Mouse (Mus musculus) intestine, postnatal 0 days (tissue): Measurements from ENCODE around the gene Usp16. TPM values are rescaled to one million over a fixed set of nuclear protein-coding genes. Genes with fewer than 3 reads are reported as not detected.

ENCODE experiments used
- ATAC-seq: fragments of 200-750 bp; cut with Nextera tagmentation; 2 replicates; pipeline ENCODE4 v1.8.0; 2017; ENCODE audit warnings: mild to moderate bottlenecking, moderate TSS enrichment, moderate library complexity
- H3K27ac ChIP-seq: fragments of 300-500 bp; sonication (generic); 2 replicates; pipeline ENCODE4 v1.5.1; 2014; ENCODE audit warnings: mild to moderate bottlenecking, low read depth, low read length, moderate library complexity
- H3K27me3 ChIP-seq: fragments of 300-500 bp; sonication (generic); replicated peaks from 2 replicates; pipeline ENCODE4 v1.6.1; 2014; ENCODE audit warnings: low read length, mixed read lengths; ENCODE audit not compliant: control insufficient read depth, insufficient read depth
- H3K36me3 ChIP-seq: fragments of 300-500 bp; sonication (generic); 2 replicates; pipeline ENCODE4 v1.6.1; 2014; ENCODE audit warnings: mild to moderate bottlenecking, moderate library complexity; ENCODE audit not compliant: control insufficient read depth, insufficient read depth
- H3K4me1 ChIP-seq: fragments of 300-500 bp; sonication (generic); replicated peaks from 2 replicates; pipeline ENCODE4 v1.6.1; 2014; ENCODE audit warnings: antibody characterized with exemption, low read length, mixed read lengths; ENCODE audit not compliant: control insufficient read depth, insufficient read depth
- H3K4me2 ChIP-seq: fragments of 300-500 bp; sonication (generic); replicated peaks from 2 replicates; pipeline ENCODE4 v1.6.1; 2014; ENCODE audit warnings: low read depth, mild to moderate bottlenecking, moderate library complexity
- H3K4me3 ChIP-seq: fragments of 300-500 bp; sonication (generic); 2 replicates; pipeline ENCODE4 v1.5.1; 2014; ENCODE audit warnings: low read depth, low read length
- H3K9ac ChIP-seq: fragments of 300-500 bp; sonication (generic); 2 replicates; pipeline ENCODE4 v1.6.1; 2014; ENCODE audit warnings: mild to moderate bottlenecking, low read depth, low read length
- H3K9me3 ChIP-seq: fragments of 300-500 bp; sonication (generic); 2 replicates; pipeline ENCODE4 v1.6.1; 2016; ENCODE audit warnings: mixed run types; ENCODE audit not compliant: control insufficient read depth
- CTCF ChIP-seq: sonication (generic); IDR thresholded peaks from 2 replicates; pipeline ENCODE4 v1.5.1; 2016; ENCODE audit warnings: low read depth, mild to moderate bottlenecking, control low read depth, antibody characterized with exemption, moderate library complexity
- WGBS: fragments of 180-500 bp; shearing (Covaris S2); extraction: QIAGEN DNeasy Blood & Tissue Kit; methylation state at CpG from one replicate; pipeline ENCODE4 v1.1.7; 2014; 5-methylcytosine and 5-hydroxymethylcytosine counted together
- polyA plus RNA-seq: library from polyadenylated mRNA; unstranded; fragments of >200 nt; fragmentation: Nextera tagmentation; extraction: Ambion mirVana; gene quantifications from 2 replicates; pipeline ENCODE4 v1.2.1, GENCODE M21; 2015

The Usp16 gene
- polyA plus RNA-seq, 1 experiment from 2014 or later = 38.1 TPM

- Histone ChIP-seq H3K9me3 (no peaks in the 10 kb centered on the region), H3K27ac (no peak overlapping the region), H3K4me3 (no peak overlapping the region), H3K4me2 (no peak overlapping the region), H3K27me3 (no peaks in the 10 kb centered on the region), H3K4me1 (peaks cover 13% of the 10 kb centered on the region), H3K9ac (no peak overlapping the region), H3K36me3 (no peaks in the 10 kb centered on the region)
- TF ChIP-seq CTCF = no peak
- WGBS = 41% methylated on average over 5 of the region's 5 CpGs
- no peak for ATAC-seq
Measured at GRCm38 (mm10) chr16:87442291-87442690, 12.2 kb upstream of the Usp16 start.

GRCm38 (mm10) chr16:87443245-87443644 is 11.3 kb upstream of the Usp16 start:
- Histone ChIP-seq H3K9ac (no peak overlapping the region), H3K4me3 (no peak overlapping the region), H3K9me3 (no peaks in the 10 kb centered on the region), H3K27me3 (no peaks in the 10 kb centered on the region), H3K4me2 (no peak overlapping the region), H3K36me3 (no peaks in the 10 kb centered on the region), H3K4me1 (peaks cover 13% of the 10 kb centered on the region), H3K27ac (no peak overlapping the region)
- peak; percentile 28; the same call in 1 of the 2 replicates for ATAC-seq
- no peak for TF ChIP-seq CTCF

DNA sequence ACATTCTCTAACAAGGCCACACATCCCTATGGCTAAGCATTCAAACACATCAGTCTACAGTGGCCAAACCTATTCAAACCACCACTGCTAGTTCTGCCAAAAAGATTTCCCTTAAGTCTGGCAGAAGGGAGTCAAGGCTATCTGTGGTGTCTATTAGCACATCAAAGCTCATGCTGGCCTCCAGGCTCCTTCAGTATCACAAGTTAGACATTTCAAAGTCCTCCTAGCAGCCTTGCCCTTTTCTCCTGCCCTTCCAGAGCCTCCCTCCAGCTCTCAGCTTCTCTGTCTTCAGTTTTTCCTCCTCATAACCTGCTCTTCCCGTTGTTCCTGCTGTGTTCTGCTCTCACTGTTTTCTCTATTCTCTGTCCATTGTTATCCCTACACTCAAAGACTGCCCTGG is 10.4 kb upstream of the Usp16 start:
- H3K27ac ChIP-seq = peak overlapping the region; percentile 41; the same call in 1 of the 2 replicates
- H3K9me3 ChIP-seq = no peaks in the 10 kb centered on the region
- H3K27me3 ChIP-seq = no peaks in the 10 kb centered on the region

GRCm38 (mm10) chr16:87445110-87445509 is 9.4 kb upstream of the Usp16 start:
- Histone ChIP-seq H3K36me3 (no peaks in the 10 kb centered on the region), H3K9ac (no peak overlapping the region), H3K4me2 (0 out of 2 replicates have a peak overlapping the region, but pooled peaks have one; percentile 6), H3K9me3 (no peaks in the 10 kb centered on the region), H3K27me3 (no peaks in the 10 kb centered on the region), H3K27ac (no peak overlapping the region; the same call in 1 of the 2 replicates), H3K4me1 (peaks cover 13% of the 10 kb centered on the region), H3K4me3 (no peak overlapping the region)
- ATAC-seq = peak; percentile 65
- TF ChIP-seq CTCF = no peak

More for the DNA sequence above, 10.4 kb upstream of the Usp16 start:
- H3K36me3 ChIP-seq = no peaks in the 10 kb centered on the region
- H3K9ac ChIP-seq = no peak overlapping the region
- H3K4me3 ChIP-seq = no peak overlapping the region
- WGBS = 34% methylated on average over 1 of the region's 1 CpGs
- no peak for ATAC-seq
- no peak for TF ChIP-seq CTCF
- no peak overlapping the region for H3K4me2 ChIP-seq
- H3K4me1 ChIP-seq = peaks cover 13% of the 10 kb centered on the region

- 52% methylated on average over 3 of the region's 3 CpGs for WGBS
- no peaks in the 10 kb centered on the region for H3K27me3 ChIP-seq
- no peaks in the 10 kb centered on the region for H3K36me3 ChIP-seq
- H3K4me1 ChIP-seq = peaks cover 13% of the 10 kb centered on the region
- H3K9ac ChIP-seq = no peak overlapping the region
- H3K9me3 ChIP-seq = no peaks in the 10 kb centered on the region
- TF ChIP-seq CTCF = no peak
- H3K27ac ChIP-seq = no peak overlapping the region; the same call in 1 of the 2 replicates
- 0 out of 2 replicates have a peak overlapping the region, but pooled peaks have one; percentile 6 for H3K4me2 ChIP-seq
- H3K4me3 ChIP-seq = no peak overlapping the region
- peak; percentile 69 for ATAC-seq
Measured at GRCm38 (mm10) chr16:87445528-87445927, 9.0 kb upstream of the Usp16 start.

- Histone ChIP-seq H3K4me3 (no peak overlapping the region), H3K27me3 (no peaks in the 10 kb centered on the region), H3K27ac (no peak overlapping the region), H3K4me2 (no peak overlapping the region), H3K9me3 (no peaks in the 10 kb centered on the region), H3K9ac (no peak overlapping the region), H3K36me3 (no peaks in the 10 kb centered on the region), H3K4me1 (peaks cover 3% of the 10 kb centered on the region; the same call in 1 of the 2 replicates)
- no peak for ATAC-seq
- WGBS = 92% methylated on average over 2 of the region's 2 CpGs
- TF ChIP-seq CTCF = no peak
Measured at GRCm38 (mm10) chr16:87453226-87453625, 1.3 kb upstream of the Usp16 start.
